Mouse (Mus musculus): ENCODE measurements around the gene Smagp.

Gene Smagp

DNA sequence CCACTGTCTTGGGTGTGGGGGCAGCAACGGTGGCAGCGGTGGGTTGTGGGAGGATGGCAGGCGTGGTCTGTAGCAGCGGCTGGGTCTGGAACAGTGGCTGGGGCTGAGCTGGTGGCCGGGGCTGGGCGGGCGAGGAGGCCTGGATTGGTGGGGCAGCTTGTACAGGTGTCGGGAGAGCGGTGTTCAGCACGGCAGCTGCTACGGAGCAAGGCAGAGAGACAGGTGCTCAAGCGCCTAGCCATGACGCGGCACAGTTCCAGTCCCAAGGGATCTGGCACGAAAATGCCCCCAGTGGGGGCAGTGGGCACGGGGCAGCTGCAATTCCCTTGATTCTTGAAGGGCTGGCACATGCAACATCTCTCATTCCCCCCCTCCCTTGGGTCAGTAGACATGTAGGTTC, 50.8 kb downstream of the Smagp start:
- DNase-seq, result no peak

DNA sequence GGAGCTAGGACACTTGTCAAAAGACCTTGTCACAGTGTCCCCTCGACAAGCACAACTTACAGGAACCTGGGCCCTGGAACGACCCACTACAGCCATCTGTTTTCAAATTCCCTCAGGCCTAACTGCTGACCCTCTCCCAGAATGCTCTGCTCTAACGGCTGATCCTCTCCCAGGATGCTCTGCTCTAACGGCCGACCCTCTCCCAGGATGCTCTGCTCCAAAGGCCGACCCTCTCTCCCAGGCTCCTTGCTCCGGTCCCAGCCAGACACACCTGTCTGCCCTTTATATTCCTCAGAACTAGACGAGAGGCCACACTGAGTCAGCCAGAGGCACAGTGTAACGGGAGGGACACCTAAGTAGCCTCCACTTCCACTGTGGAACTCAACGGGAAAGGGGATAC, 56.6 kb downstream of the Smagp start:
- no peak for DNase-seq

DNA sequence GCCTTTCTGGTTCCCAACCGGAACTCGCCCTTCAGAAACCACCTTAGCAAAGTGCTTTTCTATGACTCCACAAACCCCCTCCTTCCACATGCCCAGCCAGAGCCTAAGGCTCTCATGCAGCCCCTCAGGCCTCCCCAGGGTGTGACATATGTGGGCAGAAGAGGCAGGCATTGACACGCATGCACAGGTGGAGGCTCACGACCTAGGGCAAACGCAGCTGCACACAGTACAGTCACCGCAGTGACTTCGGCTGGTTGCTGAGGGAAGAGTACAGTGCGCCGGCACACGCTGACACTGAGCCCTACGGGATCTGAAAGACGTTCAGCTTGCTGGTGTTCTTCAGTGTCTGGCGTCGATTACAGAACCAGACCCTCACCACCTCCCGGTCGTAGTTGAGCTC, 58.8 kb downstream of the Smagp start:
- DNase-seq, result no peak

DNA sequence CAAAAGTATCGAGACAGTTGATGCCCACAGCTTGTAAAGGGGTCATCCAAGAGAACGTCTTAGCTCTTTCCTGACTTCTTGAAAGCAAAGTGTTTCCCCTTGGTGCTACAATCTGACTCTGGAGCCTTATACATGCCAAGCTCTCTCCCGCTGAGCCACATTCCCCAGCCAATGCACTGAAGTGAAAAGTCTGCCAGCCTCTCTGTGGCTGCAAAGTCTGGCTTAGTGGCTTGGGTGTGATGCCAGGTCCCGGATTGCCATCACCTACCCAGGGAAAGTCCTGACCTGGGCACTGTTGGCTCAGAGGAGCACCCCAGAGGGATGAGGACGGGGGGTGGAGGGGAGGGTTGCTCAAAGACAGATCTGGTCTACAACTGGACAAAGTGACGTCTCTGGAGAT, 59.9 kb downstream of the Smagp start:
- no peak for DNase-seq

DNA sequence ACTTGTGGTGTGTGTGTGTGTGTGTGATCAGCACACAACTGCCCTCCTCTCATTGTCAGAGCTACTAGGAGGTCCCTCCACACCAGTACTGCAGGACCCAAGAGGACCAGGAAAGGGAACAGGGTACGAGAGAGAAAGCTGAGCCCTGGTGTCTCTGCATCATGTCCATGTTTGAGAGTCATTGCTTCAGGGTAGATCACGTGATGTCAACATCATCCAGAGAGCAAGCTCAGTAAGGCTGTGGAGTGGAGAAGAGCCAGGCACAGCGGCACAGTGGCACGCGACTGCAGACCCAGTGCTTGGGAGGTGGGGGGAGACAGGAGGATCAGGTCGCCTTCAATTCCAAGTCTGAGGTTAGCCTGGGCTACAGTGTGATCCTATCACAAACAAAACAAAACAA, 60.3 kb downstream of the Smagp start:
- no peak for DNase-seq

DNA sequence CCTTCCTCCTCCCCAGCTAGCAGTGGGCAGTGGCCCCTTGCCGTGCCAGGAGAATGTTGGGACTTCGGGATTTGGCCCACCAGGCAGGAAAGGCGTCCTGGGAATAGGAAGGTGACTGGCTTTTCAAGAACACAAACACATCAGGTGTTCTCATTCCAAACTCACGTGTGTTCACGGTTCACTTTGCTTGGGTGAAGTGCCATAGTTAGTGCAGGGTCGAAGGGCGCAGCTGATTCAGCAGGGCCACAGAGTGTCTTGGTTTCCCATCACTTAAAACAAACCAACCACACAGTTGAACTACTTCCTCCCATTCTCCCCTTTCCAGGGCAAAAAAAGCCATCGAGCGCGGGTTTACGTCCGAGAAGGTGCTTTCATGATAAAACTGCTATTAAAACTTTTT, 61.4 kb downstream of the Smagp start:
- no peak for DNase-seq

DNA sequence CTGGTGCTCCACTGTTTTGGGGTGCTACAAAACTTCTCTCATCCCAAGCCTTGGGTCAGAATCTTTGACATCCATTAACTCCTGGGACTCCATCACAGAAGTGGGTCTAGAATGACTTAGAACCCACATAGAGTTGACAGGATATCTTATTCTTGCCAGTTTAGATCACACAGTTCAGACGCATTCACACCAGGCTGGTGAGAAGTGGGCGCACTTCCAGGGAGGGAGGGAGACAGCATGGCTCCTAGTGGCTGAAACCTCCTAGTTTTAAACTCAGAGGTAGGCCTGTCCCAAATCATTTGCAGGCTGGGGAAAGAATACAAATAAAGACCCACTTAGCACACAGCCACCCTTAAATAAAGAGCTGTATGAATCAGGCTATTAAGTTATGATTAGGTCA, 62.4 kb downstream of the Smagp start:
- no peak for DNase-seq

DNA sequence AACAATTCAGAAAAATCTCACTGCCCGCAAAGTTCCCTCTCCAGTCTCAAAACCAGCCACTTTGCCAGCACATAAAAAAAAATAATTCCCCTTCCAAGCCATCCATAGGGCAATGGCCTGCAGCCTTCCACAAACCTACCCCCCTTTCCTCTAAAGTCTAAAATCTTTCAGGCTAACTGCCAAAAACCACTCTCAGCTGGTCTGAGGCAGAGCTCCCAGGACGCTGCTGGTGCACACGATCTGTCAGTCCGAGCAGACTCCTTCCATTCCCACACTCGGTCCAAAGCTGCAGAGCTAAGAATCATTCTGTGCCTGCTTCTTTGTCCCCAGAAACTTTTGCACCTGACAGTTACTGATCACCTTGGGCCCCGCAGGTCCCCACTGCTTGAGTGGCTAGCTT, 62.8 kb downstream of the Smagp start:
- no peak for DNase-seq
